Mouse (Mus musculus) retina, postnatal 1 day (tissue): ENCODE results near the gene H1f0.
A peak's percentile ranks its signal among the peaks of the same experiment; 100 is the strongest.

ENCODE experiments used
- DNase-seq: peaks from one replicate; pipeline ENCODE4 v3.0.0-alpha.2; 2012

H1f0 gene

DNA sequence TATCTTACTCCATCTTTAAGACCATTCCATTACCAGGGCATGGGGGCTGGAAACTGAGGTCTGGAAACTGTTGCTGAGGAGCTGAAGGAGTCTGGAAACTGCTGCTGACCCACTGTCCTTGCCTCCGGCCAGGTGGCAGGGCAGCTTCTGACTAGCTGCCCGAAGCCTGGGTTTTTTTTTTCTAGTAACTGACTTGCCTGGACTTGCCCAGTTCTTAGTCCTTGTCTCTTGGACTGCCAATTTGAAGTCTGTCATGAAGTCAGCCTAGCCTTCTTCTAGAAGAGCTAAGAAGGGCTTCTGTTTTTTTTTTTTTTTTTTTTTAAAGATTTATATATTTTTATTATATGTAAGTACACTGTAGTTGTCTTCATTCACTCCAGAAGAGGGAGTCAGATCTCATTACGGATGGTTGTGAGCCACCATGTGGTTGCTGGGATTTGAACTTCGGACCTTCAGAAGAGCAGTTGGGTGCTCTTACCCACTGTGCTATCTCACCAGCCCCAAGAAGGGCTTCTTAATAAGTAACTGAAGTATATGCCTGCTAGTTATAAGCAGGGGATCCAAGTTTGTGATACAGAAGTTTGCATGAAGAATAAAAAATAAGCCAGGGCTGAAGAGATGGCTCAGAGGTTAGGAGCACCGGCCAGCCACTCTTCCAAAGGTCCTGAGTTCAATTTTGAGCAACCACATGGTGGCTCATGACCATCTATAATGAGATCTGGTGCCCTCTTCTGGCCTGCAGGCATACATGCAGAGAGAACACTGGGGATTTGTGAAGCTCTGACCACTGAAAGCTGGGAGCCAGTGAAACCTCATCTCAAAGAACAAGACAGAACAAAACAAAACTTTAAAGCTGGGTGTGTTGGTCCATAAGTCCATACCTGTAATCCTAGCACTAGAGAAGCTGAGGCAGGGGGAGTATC, 43.1 kb downstream of the H1f0 start:
- peak; percentile 57 for DNase-seq

- DNase-seq, result no peak
Measured at GRCm38 (mm10) chr15:79073752-79074151, 45.5 kb downstream of the H1f0 start.

- no peak for DNase-seq
Measured at GRCm38 (mm10) chr15:79074446-79074845, 46.2 kb downstream of the H1f0 start.

- peak; percentile 92 for DNase-seq
Measured at GRCm38 (mm10) chr15:79074913-79075532, 46.8 kb downstream of the H1f0 start, which contains the start of gene Eif3l. Gene Eif3l (plus strand): TSS chr15:79075179.

GRCm38 (mm10) chr15:79075658-79076365, 47.6 kb downstream of the H1f0 start:
- no peak for DNase-seq

- no peak for DNase-seq
Measured at GRCm38 (mm10) chr15:79079567-79079966, 51.3 kb downstream of the H1f0 start.
